Mouse (Mus musculus) liver, postnatal 0 days (tissue): ENCODE data around the gene Cdc7.

Experiments
- CTCF ChIP-seq: sonication (generic); IDR thresholded peaks from 2 replicates; pipeline ENCODE4 v1.5.1; 2016; ENCODE audit warnings: antibody characterized with exemption, low read depth
- EP300 ChIP-seq: IDR thresholded peaks from 2 replicates; pipeline ENCODE4 v1.6.1; 2016; ENCODE audit warnings: antibody characterized with exemption, low read depth, mild to moderate bottlenecking

DNA sequence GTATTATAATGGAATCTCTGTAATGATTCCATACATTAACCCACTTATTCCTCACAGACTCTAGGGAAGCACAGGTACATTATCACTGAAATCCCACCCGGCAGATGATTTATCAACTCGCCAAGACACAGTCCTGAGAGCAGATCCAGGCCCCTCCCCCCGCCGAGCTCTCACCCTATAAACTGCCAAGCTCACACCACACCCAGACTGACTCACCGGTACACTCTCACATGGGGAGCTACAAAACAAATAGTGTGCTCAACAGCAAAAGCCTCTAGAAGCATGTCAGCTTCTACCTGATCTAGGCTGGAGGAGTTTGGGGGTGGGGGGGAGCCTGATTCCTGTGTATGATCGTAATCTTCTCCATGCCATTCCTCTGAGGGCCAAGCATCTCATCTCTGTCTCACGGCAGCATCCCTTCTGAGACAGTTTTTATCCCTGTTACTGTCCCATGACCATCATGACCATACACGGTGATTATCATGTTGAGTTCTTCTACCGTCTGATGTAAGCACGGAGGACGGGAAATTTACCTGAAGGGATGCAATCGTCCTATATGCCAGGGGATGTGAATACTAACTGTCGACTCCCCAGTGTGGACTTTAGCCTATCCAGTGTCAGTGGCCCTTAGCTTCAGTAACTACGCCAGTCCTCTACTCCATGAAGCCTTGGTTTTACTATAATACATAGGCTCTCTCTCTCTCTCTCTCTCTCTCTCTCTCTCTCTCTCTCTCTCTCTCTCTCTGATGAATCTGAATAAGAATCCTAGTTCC is 57.4 kb downstream of the Cdc7 start:
- TF ChIP-seq CTCF (no peak), EP300 (no peak)
